Mouse (Mus musculus) megakaryocyte, embryonic 14.5 days (primary cell): ENCODE results near the gene Speer4c. TPM values are rescaled to one million over a fixed set of nuclear protein-coding genes. Genes with fewer than 3 reads are reported as not detected.
"Not testable (repeated sequence)": the region's sequence is repeated elsewhere in the genome, so short reads cannot be mapped to it uniquely, and the experiment has no call there.

ENCODE experiments used
- H3K27me3 ChIP-seq: replicated peaks from 2 replicates; pipeline ENCODE3; 2012; ENCODE audit warnings: inconsistent platforms
- H3K36me3 ChIP-seq: replicated peaks from 2 replicates; pipeline ENCODE3; 2012; ENCODE audit warnings: low read length, inconsistent platforms, mixed read lengths
- H3K4me1 ChIP-seq: 2 replicates; pipeline ENCODE4 v1.6.1; 2012; ENCODE audit warnings: inconsistent platforms
- H3K4me3 ChIP-seq: replicated peaks from 2 replicates; pipeline ENCODE3; 2012; ENCODE audit warnings: moderate library complexity, mild to moderate bottlenecking, inconsistent platforms
- H3K9me3 ChIP-seq: 2 replicates; pipeline ENCODE4 v1.6.1; 2012; ENCODE audit warnings: inconsistent platforms
- FLI1 ChIP-seq: IDR thresholded peaks from 2 replicates; pipeline ENCODE4 v1.6.1; 2012; ENCODE audit warnings: low read length, inconsistent platforms, mixed read lengths
- GATA1 ChIP-seq: IDR thresholded peaks from 3 replicates; pipeline ENCODE4 v1.6.1; 2012; ENCODE audit warnings: mixed read lengths, low read length, inconsistent platforms, borderline replicate concordance
- polyA plus RNA-seq: library from polyadenylated mRNA; stranded (reverse); fragments of >175 nt; gene quantifications from 2 replicates; pipeline ENCODE4 v1.2.3, GENCODE M21; 2012; ENCODE audit warnings: low replicate concordance; ENCODE audit not compliant: insufficient read depth

Gene Speer4c
- polyA plus RNA-seq = not detected in 2 replicates

- H3K4me1 ChIP-seq, H3K9me3 ChIP-seq, H3K4me3 ChIP-seq, H3K27me3 ChIP-seq, H3K36me3 ChIP-seq: not testable (repeated sequence)
These were observed at the start of gene Speer4c for GRCm38 (mm10) chr5:15714171-15714570. Gene Speer4c (minus strand): TSS chr5:15714271.

GRCm38 (mm10) chr5:15747478-15748255, 33.6 kb upstream of the Speer4c start:
- Histone ChIP-seq H3K27me3 (no peaks in the 10 kb centered on the region), H3K4me1 (no peaks in the 10 kb centered on the region), H3K36me3 (no peaks in the 10 kb centered on the region), H3K4me3 (no peak overlapping the region), H3K9me3 (0 out of 2 replicates have a peak, but pooled peaks cover 3% of the 10 kb centered on the region)
- TF ChIP-seq FLI1 (no peak), GATA1 (no peak)

DNA sequence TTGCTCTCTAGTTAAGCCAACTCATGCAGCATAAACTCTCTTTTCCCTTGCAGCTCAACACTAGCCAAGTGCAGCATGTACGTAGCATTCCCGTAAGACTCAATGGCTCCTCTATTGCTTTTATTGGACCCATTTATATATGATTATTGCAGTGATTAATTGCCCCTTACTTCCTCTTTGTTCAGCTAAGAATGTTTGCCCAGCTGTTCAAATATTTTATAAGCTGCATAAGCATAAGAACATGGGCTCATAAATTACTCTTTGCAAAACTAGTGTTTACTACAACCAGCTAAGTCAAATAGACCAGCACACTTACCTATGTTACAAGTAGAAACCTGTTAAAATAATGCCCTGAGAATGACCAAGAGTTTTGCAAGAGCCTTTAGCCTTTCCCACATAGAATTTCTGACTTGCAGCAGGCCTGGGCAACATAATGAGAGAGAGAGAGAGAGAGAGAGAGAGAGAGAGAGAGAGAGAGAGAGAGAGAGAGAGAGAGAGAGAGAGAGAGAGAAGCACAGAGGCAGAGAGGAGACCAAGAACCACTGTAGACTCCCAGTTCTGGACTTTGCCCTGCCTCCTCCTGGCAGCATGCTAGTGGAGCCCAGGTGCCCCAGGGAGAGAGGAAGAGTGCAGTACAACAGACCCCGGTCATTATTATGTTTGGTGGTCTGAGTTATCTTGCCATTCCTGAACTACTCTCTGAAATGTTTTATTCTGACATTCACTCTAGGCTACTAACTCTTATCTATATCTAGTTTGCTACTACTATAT, 20.2 kb upstream of the Speer4c start:
- TF ChIP-seq FLI1 = no peak
- no peak for TF ChIP-seq GATA1

GRCm38 (mm10) chr5:15702891-15703290, 11.2 kb downstream of the Speer4c start:
- H3K9me3 ChIP-seq, H3K4me3 ChIP-seq, H3K36me3 ChIP-seq, H3K4me1 ChIP-seq, H3K27me3 ChIP-seq: not testable (repeated sequence)

More for the DNA sequence above, 20.2 kb upstream of the Speer4c start:
- H3K9me3 ChIP-seq = no peaks in the 10 kb centered on the region
- no peak overlapping the region for H3K4me3 ChIP-seq
- no peaks in the 10 kb centered on the region for H3K27me3 ChIP-seq
- H3K4me1 ChIP-seq = no peaks in the 10 kb centered on the region
- H3K36me3 ChIP-seq = no peaks in the 10 kb centered on the region

DNA sequence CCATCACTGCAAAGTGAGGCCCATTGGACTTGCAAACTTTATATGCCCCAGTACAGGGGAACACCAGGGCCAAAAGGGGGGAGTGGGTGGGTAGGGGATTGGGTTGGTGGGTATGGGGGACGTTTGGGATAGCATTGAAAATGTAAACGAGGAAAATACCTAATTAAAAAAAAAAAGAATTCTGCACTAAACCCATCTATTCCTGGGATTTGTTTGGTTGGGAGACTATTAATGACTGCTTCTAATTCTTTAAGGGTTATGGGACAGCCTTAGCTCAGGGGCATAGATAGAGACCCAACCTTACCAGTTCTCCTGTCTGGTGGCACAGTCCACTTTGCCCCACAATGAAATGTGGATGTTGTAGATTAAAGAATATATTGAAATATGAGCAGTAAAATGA, 16.4 kb downstream of the Speer4c start:
- not testable (repeated sequence) for H3K4me1 ChIP-seq, H3K36me3 ChIP-seq, H3K9me3 ChIP-seq, H3K27me3 ChIP-seq, H3K4me3 ChIP-seq

- not testable (repeated sequence) for H3K36me3 ChIP-seq, H3K9me3 ChIP-seq, H3K4me1 ChIP-seq, H3K4me3 ChIP-seq, H3K27me3 ChIP-seq
These were observed 22.2 kb downstream of the Speer4c start for GRCm38 (mm10) chr5:15691849-15692248.

GRCm38 (mm10) chr5:15690822-15691221, 23.2 kb downstream of the Speer4c start:
- H3K4me1 ChIP-seq, H3K27me3 ChIP-seq, H3K36me3 ChIP-seq, H3K4me3 ChIP-seq, H3K9me3 ChIP-seq: not testable (repeated sequence)

DNA sequence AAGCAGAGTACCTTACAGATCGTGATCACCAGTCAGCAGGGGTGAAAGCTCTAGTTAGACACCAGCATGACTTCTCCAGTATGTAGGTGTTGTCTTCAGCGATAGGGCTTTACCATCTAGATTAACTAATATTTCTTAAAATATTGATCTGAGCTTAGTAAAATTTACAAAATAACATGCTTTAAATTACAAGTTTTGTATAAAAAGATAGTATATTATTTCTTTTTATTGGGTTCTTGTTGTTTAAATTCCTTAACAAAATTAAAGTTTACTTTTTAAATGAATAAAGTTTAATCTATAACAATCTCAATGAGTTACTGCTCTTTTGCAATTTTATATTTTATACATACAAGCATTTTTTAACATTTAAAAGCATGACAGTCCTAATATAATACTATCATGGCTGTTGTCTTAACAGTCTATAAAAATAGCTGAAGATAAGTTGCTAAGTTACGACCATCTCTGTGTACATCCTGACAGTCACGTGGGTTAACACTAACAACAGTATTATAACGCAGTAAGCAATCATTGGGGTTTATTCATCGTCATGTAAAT, 24.3 kb downstream of the Speer4c start:
- H3K27me3 ChIP-seq, H3K36me3 ChIP-seq, H3K9me3 ChIP-seq, H3K4me3 ChIP-seq, H3K4me1 ChIP-seq: not testable (repeated sequence)

- not testable (repeated sequence) for H3K9me3 ChIP-seq, H3K36me3 ChIP-seq, H3K27me3 ChIP-seq, H3K4me1 ChIP-seq, H3K4me3 ChIP-seq
These were observed 25.0 kb downstream of the Speer4c start for GRCm38 (mm10) chr5:15688874-15689658.

GRCm38 (mm10) chr5:15681301-15682035, 32.6 kb downstream of the Speer4c start:
- not testable (repeated sequence) for H3K36me3 ChIP-seq

DNA sequence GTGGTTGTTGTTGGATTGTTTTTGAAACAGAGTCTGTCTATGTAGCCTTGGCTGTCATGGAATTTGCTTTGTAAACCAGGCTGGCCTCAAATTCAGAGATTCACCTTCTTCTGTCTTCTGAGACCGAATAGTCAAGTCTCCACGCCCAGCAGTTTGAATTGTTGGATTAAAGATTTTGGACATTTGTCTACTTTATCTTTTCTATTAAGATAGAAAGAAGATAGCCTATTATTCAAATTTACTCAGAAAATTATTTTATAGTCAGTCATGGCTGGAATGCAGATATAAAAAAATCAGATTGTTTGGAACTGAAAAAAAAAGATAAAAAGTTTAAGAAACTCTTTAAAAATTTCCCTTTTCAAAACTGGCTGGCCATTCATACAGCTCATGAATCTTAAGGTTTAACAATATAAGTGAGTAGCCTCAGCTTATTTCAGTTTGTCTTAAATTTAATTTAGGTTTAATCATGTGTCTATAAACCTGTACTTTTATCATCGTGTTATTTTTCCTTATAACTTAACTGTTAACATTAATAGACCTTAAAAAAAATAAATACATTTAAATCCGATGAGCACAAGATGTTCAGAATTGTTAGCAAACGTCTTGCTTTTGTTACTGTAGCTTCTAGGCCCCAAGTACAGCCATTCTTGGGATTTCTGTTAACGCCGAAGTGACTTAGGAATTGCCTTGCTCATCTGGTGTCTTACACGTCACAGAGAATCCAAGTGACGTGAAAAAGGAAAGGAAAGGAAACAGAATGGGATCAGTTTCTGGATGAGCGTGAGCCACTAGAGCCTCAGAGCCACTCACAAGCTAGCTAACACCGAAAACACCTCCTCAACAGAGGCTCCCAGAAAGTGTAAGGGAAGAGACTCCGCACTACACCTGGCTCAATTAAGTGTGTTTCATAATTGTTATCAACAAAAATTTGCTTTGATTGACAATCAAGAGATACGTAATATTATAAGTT, 33.8 kb downstream of the Speer4c start:
- H3K4me1 ChIP-seq, H3K9me3 ChIP-seq, H3K27me3 ChIP-seq, H3K36me3 ChIP-seq, H3K4me3 ChIP-seq: not testable (repeated sequence)

More at GRCm38 (mm10) chr5:15681301-15682035, 32.6 kb downstream of the Speer4c start:
- not testable (repeated sequence) for H3K27me3 ChIP-seq, H3K4me3 ChIP-seq, H3K9me3 ChIP-seq, H3K4me1 ChIP-seq

DNA sequence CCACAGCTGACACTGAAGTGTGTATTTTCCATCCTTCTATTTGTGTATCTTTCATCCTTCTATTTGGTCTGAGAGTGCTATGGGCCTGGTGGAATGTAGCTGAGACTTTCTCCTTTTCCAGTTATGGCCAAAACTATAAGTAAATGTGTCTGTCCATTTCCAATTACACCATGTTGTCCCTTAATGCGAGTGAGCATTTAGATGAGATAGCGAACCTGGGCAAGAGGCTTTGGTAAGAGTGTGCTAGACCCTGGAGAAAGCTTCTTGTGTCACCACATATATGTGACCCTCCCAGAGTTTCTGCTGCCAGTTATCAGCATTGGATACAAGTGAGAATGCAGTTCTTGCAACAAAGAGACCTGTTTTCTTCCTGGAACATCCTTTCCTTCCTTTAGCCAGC, 35.2 kb downstream of the Speer4c start:
- not testable (repeated sequence) for H3K4me1 ChIP-seq, H3K4me3 ChIP-seq, H3K36me3 ChIP-seq, H3K27me3 ChIP-seq
- peaks cover 11% of the 10 kb centered on the region; the same call in 1 of the 2 replicates for H3K9me3 ChIP-seq

DNA sequence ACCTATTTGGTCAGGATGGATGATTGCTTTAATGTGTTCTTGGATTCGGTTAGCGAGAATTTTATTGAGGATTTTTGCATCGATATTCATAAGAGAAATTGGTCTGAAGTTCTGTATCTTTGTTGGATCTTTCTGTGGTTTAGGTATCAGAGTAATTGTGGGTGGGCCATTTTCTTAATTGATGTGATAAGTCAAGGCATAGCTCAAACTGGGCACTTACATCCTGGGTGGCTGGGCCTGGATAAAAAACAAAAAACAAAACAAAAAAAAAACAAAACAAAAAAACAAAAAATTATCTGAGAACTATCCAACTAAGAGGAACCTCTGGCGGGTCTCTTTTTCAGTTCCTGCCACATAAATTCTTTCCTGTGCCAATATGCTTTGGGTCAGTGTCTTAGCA, 36.3 kb downstream of the Speer4c start:
- not testable (repeated sequence) for H3K4me3 ChIP-seq, H3K27me3 ChIP-seq, H3K36me3 ChIP-seq, H3K4me1 ChIP-seq
- peaks cover 11% of the 10 kb centered on the region; the same call in 1 of the 2 replicates for H3K9me3 ChIP-seq
